Mouse (Mus musculus) kidney, adult 2 months (tissue): ENCODE data around the gene Wnt2.

Source experiments
- CTCF ChIP-seq: fragments of 200-500 bp; conservative IDR thresholded peaks from 2 replicates; pipeline ENCODE4 v1.5.1; 2011; ENCODE audit warnings: low read depth, mild to moderate bottlenecking, control low read depth, low read length, moderate library complexity, mixed read lengths; ENCODE audit not compliant: insufficient read depth, insufficient read length
- POLR2A ChIP-seq: fragments of 200-500 bp; IDR thresholded peaks from one replicate; pipeline ENCODE4 v1.6.1; 2011; ENCODE audit warnings: low read depth, low read length, control low read depth

DNA sequence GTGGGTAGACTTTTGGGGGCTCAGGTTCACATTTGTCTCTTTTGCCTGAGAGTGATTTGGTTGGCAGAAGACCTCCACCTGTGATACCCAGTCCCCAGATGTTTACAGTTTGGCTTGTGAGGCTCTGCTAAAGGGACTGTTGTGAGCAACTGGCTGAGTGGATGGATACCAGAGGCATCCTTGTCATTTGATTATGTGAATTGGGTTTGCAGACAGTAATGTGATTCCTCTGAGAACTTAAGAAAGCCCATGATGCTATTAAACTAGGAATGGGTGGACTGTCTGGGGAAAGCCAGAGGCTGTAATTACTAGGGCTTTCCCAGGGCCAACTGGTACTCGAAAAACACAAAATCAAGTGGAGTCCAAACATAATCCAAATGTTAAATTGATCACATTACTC, 51.0 kb downstream of the Wnt2 start:
- TF ChIP-seq POLR2A (no peak), CTCF (no peak)
